Comparison of ENCODE assay signal across 13 mouse cellular contexts in the genomic region with DNA sequence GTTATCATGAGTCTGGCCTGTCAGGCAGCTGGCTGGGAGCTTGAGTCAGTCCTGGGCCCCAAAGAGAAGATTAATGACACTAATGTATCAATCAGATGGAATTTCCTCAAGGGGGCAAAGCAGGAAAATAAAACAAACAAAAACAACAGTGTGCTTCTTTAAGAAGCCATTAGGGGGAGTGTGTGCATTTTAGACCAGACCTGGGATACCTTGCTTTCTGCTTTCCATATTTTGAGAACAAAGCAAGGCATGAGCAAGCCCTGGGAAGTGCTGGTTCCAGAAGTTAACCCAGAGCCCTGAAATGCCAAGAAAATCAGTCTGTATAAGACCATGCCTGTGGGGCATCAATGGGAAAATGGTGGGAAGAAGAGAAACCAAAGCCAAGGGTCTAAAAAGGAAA. TPM values are rescaled to one million over a fixed set of nuclear protein-coding genes. Genes with fewer than 3 reads are reported as not detected.
DNase-seq lines count a peak whose midpoint lies in the region; ATAC-seq and TF ChIP-seq lines count a peak whose summit lies in the region.
"Had no signal": no experiment of that assay in that cellular context is flagged by ENCODE, and none has a peak within 500 bp of the region (broad histone marks: within the 10 kb centered on the region; RNA-seq: fewer than 3 reads in every experiment).

No protein-coding gene starts in this region.

- DNase-seq in forebrain, embryonic 14.5 days (ENCODE audit: low spot score): peak; percentile 67
- no peak for DNase-seq in forebrain, embryonic 11.5 days (ENCODE audit: low spot score)
- peak; percentile 22 for DNase-seq in lung, embryonic 14.5 days
- no peak for DNase-seq in lung, postnatal 14 days
- DNase-seq in adipocyte (ENCODE audit: low spot score): peak; percentile 11
- DNase-seq in mesoderm, embryonic 11.5 days (ENCODE audit: low read depth, low spot score): peak; percentile 40
- no peak for DNase-seq in spleen, postnatal 36 days (ENCODE audit: low spot score in 2 of 2)
- DNase-seq in spleen, postnatal 14 days (ENCODE audit: low spot score in 2 of 2): no peak
- DNase-seq: gastrocnemius, postnatal 36 days; heart, postnatal 36 days; liver; right cerebral cortex, adult 18-20 months; thymus, adult 18-20 months had no signal

- peak; percentile 35 for TF ChIP-seq CTCF in lung, embryonic 14.5 days (IDR thresholded peaks at IDR 0.05; ENCODE audit: low read depth)

- H3K4me1 ChIP-seq in forebrain, embryonic 14.5 days (ENCODE audit: control insufficient read depth, insufficient read depth, low read length): peaks cover 6% of the 10 kb centered on the region
- H3K4me1 ChIP-seq in forebrain, embryonic 11.5 days (replicated peaks; ENCODE audit: control insufficient read depth, insufficient read depth, low read length): no peaks in the 10 kb centered on the region
- no peaks in the 10 kb centered on the region for H3K4me1 ChIP-seq in lung, embryonic 14.5 days (ENCODE audit: insufficient read depth)

- H3K4me3 ChIP-seq in forebrain, embryonic 14.5 days (ENCODE audit: low read depth, low read length): no peak overlapping the region
- H3K4me3 ChIP-seq in forebrain, embryonic 11.5 days (ENCODE audit: low read depth, low read length): no peak overlapping the region
- no peak overlapping the region for H3K4me3 ChIP-seq in lung, embryonic 14.5 days (ENCODE audit: low read depth, low read length)

- no peak overlapping the region for H3K27ac ChIP-seq in forebrain, embryonic 14.5 days (ENCODE audit: low read depth, low read length)
- H3K27ac ChIP-seq in forebrain, embryonic 11.5 days (ENCODE audit: low read depth, low read length): no peak overlapping the region
- no peak overlapping the region for H3K27ac ChIP-seq in lung, embryonic 14.5 days (ENCODE audit: low read depth)

- no peaks in the 10 kb centered on the region for H3K27me3 ChIP-seq in forebrain, embryonic 14.5 days (replicated peaks; ENCODE audit: control insufficient read depth, insufficient read depth, low read length)
- no peaks in the 10 kb centered on the region for H3K27me3 ChIP-seq in forebrain, embryonic 11.5 days (ENCODE audit: control insufficient read depth, insufficient read depth, low read length)
- peaks cover 17% of the 10 kb centered on the region for H3K27me3 ChIP-seq in lung, embryonic 14.5 days (ENCODE audit: insufficient read depth, low read length)

- H3K9ac ChIP-seq in forebrain, embryonic 14.5 days (ENCODE audit: low read length): no peak overlapping the region
- no peak overlapping the region for H3K9ac ChIP-seq in forebrain, embryonic 11.5 days (ENCODE audit: low read length)
- no peak overlapping the region for H3K9ac ChIP-seq in lung, embryonic 14.5 days

- no peaks in the 10 kb centered on the region for H3K9me3 ChIP-seq in forebrain, embryonic 14.5 days (replicated peaks; ENCODE audit: control insufficient read depth, low read length)
- no peaks in the 10 kb centered on the region for H3K9me3 ChIP-seq in forebrain, embryonic 11.5 days (ENCODE audit: control insufficient read depth, low read length)
- H3K9me3 ChIP-seq in lung, embryonic 14.5 days (ENCODE audit: low read depth, low read length): no peaks in the 10 kb centered on the region

- no peaks in the 10 kb centered on the region for H3K36me3 ChIP-seq in forebrain, embryonic 14.5 days (ENCODE audit: control insufficient read depth, insufficient read depth, low read length)
- H3K36me3 ChIP-seq in forebrain, embryonic 11.5 days (ENCODE audit: control insufficient read depth, insufficient read depth, low read length): no peaks in the 10 kb centered on the region
- H3K36me3 ChIP-seq in lung, embryonic 14.5 days (ENCODE audit: insufficient read depth): no peaks in the 10 kb centered on the region

- no peak overlapping the region for H3K4me2 ChIP-seq in forebrain, embryonic 14.5 days (ENCODE audit: low read length)
- H3K4me2 ChIP-seq in forebrain, embryonic 11.5 days (ENCODE audit: low read depth, low read length, severe bottlenecking): no peak overlapping the region
- H3K4me2 ChIP-seq in lung, embryonic 14.5 days: no peak overlapping the region

- no peak for ATAC-seq in forebrain, embryonic 14.5 days
- ATAC-seq in forebrain, embryonic 11.5 days (replicated peaks; ENCODE audit: low FRiP score): no peak
- ATAC-seq in lung, embryonic 14.5 days (ENCODE audit: insufficient read depth): no peak

RNA-seq across cellular contexts. Expression of a gene that starts 3.8 kb away (rescaled TPM):
- 5.2 and 8.3 TPM in 2 replicates for polyA plus RNA-seq in forebrain, embryonic 14.5 days (2014; fragmentation: Nextera tagmentation; extraction: Ambion mirVana)
- polyA plus RNA-seq in forebrain, embryonic 11.5 days (2014; fragmentation: Nextera tagmentation; extraction: Ambion mirVana): 12.1 and 14.2 TPM in 2 replicates
- 8.7 and 11.3 TPM in 2 replicates for polyA plus RNA-seq in lung, embryonic 14.5 days (2014; fragmentation: Nextera tagmentation; extraction: Ambion mirVana)

RNA-seq across cellular contexts. Expression of a gene that starts 19.8 kb away (rescaled TPM):
- polyA plus RNA-seq in forebrain, embryonic 14.5 days (2014; fragmentation: Nextera tagmentation; extraction: Ambion mirVana): not detected in 2 replicates
- polyA plus RNA-seq in forebrain, embryonic 11.5 days (2014; fragmentation: Nextera tagmentation; extraction: Ambion mirVana): not detected in 2 replicates
- not detected in 2 replicates for polyA plus RNA-seq in lung, embryonic 14.5 days (2014; fragmentation: Nextera tagmentation; extraction: Ambion mirVana)

RNA-seq across cellular contexts. Expression of a gene that starts 51.4 kb away (rescaled TPM):
- 0.09 TPM in 1 of 2 replicates, not detected in the other for polyA plus RNA-seq in forebrain, embryonic 14.5 days (2014; fragmentation: Nextera tagmentation; extraction: Ambion mirVana)
- not detected in 2 replicates for polyA plus RNA-seq in forebrain, embryonic 11.5 days (2014; fragmentation: Nextera tagmentation; extraction: Ambion mirVana)
- 0.05 TPM in 1 of 2 replicates, not detected in the other for polyA plus RNA-seq in lung, embryonic 14.5 days (2014; fragmentation: Nextera tagmentation; extraction: Ambion mirVana)

Comparison
In these comparisons a context has a peak if more than half of its experiments do, and no peak if none do; other contexts are left out.
1. DNase-seq: peak in forebrain, embryonic 14.5 days (single experiment), lung, embryonic 14.5 days (single experiment), adipocyte (single experiment) and mesoderm, embryonic 11.5 days (single experiment); none in forebrain, embryonic 11.5 days (single experiment), lung, postnatal 14 days (single experiment), spleen, postnatal 36 days (0 of 2) and spleen, postnatal 14 days (0 of 2).